ENCODE assay signal across 8 mouse cellular contexts in genomic region chr16:6018639-6019038, GRCm38 (mm10).
DNase-seq lines count a peak whose midpoint lies in the region; ATAC-seq and TF ChIP-seq lines count a peak whose summit lies in the region.

No protein-coding gene starts in this region.

- no peak for ATAC-seq in liver, embryonic 11.5 days (replicated peaks; ENCODE audit: low FRiP score)

- no peak overlapping the region for H3K4me3 ChIP-seq in CH12.LX (replicated peaks in 1 of 3; ENCODE audit: low read depth in 2 of 3, low read length in 2 of 3, poor library complexity in 1 of 3)
- H3K4me3 ChIP-seq in liver, embryonic 11.5 days (ENCODE audit: low read depth, low read length) = no peak overlapping the region
- no peak overlapping the region for H3K4me3 ChIP-seq in thymus, adult 2 months (ENCODE audit: control insufficient read depth, insufficient read depth, low read length)

- no peak overlapping the region for H3K9ac ChIP-seq in CH12.LX (ENCODE audit: insufficient read depth, low read depth)
- no peak overlapping the region for H3K9ac ChIP-seq in liver, embryonic 11.5 days (ENCODE audit: low read depth, low read length)

- H3K79me2 ChIP-seq in CH12.LX (replicated peaks; ENCODE audit: control insufficient read depth, extremely low read depth, insufficient read depth, poor library complexity, severe bottlenecking) = no peaks in the 10 kb centered on the region

- H3K27me3 ChIP-seq in CH12.LX (replicated peaks) = no peaks in the 10 kb centered on the region
- no peaks in the 10 kb centered on the region for H3K27me3 ChIP-seq in liver, embryonic 11.5 days (replicated peaks; ENCODE audit: control insufficient read depth, insufficient read depth, low read length)
- no peaks in the 10 kb centered on the region for H3K27me3 ChIP-seq in thymus, adult 2 months (ENCODE audit: control insufficient read depth, insufficient read depth, low read length)

- H3K36me3 ChIP-seq in CH12.LX (replicated peaks in 1 of 2; ENCODE audit: control insufficient read depth in 1 of 2, insufficient read depth in 1 of 2, low read length in 1 of 2) = no peaks in the 10 kb centered on the region
- H3K36me3 ChIP-seq in liver, embryonic 11.5 days (ENCODE audit: control insufficient read depth, insufficient read depth, low read length) = no peaks in the 10 kb centered on the region
- no peaks in the 10 kb centered on the region for H3K36me3 ChIP-seq in thymus, adult 2 months (ENCODE audit: control insufficient read depth, insufficient read depth, low read length)

- peaks cover 22% of the 10 kb centered on the region for H3K9me3 ChIP-seq in CH12.LX (replicated peaks; ENCODE audit: low read length)
- no peaks in the 10 kb centered on the region for H3K9me3 ChIP-seq in liver, embryonic 11.5 days (ENCODE audit: control insufficient read depth, low read length)

- H3K4me1 ChIP-seq in CH12.LX (ENCODE audit: control insufficient read depth in 1 of 2, insufficient read depth in 2 of 2) = no peaks in the 10 kb centered on the region
- no peaks in the 10 kb centered on the region for H3K4me1 ChIP-seq in liver, embryonic 11.5 days (replicated peaks; ENCODE audit: control insufficient read depth, insufficient read depth, low read length)
- no peaks in the 10 kb centered on the region for H3K4me1 ChIP-seq in thymus, adult 2 months (replicated peaks; ENCODE audit: control insufficient read depth, insufficient read depth, low read length)

- 33% methylated on average over 5 of the region's 5 CpGs for WGBS in liver, embryonic 11.5 days
- WGBS in thymus, adult 2 months = 46% methylated on average over 5 of the region's 5 CpGs

- DNase-seq in CH12.LX (ENCODE audit: extremely low read depth) (peak; percentile 52), R1 (ENCODE audit: low read depth, low spot score) (peak; percentile 81)
- DNase-seq in cerebellum, postnatal 10 days = peak; percentile 94 to 96
- peak; percentile 88 to 91 for DNase-seq in frontal cortex, postnatal 25 days (ENCODE audit: low spot score in 2 of 2)
- peak; percentile 80 for DNase-seq in kidney, postnatal 14 days
- DNase-seq in liver, embryonic 11.5 days (ENCODE audit: low spot score) = peak; percentile 43
- peak; percentile 76 for DNase-seq in ovary, postnatal 36 days (ENCODE audit: low spot score)
- DNase-seq in thymus, adult 2 months = no peak

- H3K4me2 ChIP-seq in CH12.LX (ENCODE audit: insufficient read depth, low read depth, poor library complexity, severe bottlenecking) = no peak overlapping the region
- no peak overlapping the region for H3K4me2 ChIP-seq in liver, embryonic 11.5 days

- dilution Hi-C loops in CH12.LX (cut with MboI; ENCODE audit: extremely low pct_ligation_motif_present, extremely low pct_unique_long_range_greater_than_20kb, low sequenced_read_pairs) = no loop called here

- H3K27ac ChIP-seq in CH12.LX (ENCODE audit: insufficient read depth, low read depth) = no peak overlapping the region
- no peak overlapping the region for H3K27ac ChIP-seq in liver, embryonic 11.5 days (ENCODE audit: low read depth, low read length)
- no peak overlapping the region for H3K27ac ChIP-seq in thymus, adult 2 months (ENCODE audit: control insufficient read depth, insufficient read depth, low read length)

- in situ Hi-C loops in CH12.LX (cut with MboI; ENCODE audit: low pct_ligation_motif_present, low pct_unique_long_range_greater_than_20kb, low sequenced_read_pairs) = no loop called here

- TF ChIP-seq EP300 in CH12.LX (IDR thresholded peaks at IDR 0.05; ENCODE audit: low read length) = no peak

- TF ChIP-seq POLR2A in CH12.LX (IDR thresholded peaks at IDR 0.05; ENCODE audit: low read depth, low read length) = no peak
- TF ChIP-seq POLR2A in thymus, adult 2 months (IDR thresholded peaks at IDR 0.05; ENCODE audit: control insufficient read depth, extremely low read depth, insufficient read depth, low read length, poor library complexity) = no peak

- peak; percentile 49 to 51 for TF ChIP-seq CTCF in CH12.LX (conservative IDR thresholded peaks at IDR 0.05 in 1 of 2, IDR thresholded peaks at IDR 0.05 in 1 of 2; ENCODE audit: low read depth in 2 of 2, low read length in 2 of 2)
- no peak for TF ChIP-seq CTCF in thymus, adult 2 months (IDR thresholded peaks at IDR 0.05; ENCODE audit: borderline replicate concordance, control insufficient read depth, extremely low read depth, insufficient read depth, low read length, poor library complexity)

- peak; percentile 31 for TF ChIP-seq RAD21 in CH12.LX (IDR thresholded peaks at IDR 0.05; ENCODE audit: low read depth, low read length)

TF ChIP-seq in CH12.LX, 34 proteins besides CTCF, POLR2A, EP300 and RAD21:
- TF ChIP-seq TCF12 (IDR thresholded peaks at IDR 0.05; ENCODE audit: low read depth, low read length) (no peak), SMC3 (IDR thresholded peaks at IDR 0.05; ENCODE audit: low read depth, low read length) (peak; percentile 20; the same call in 1 of the 2 replicates), ELF1 (IDR thresholded peaks at IDR 0.05; ENCODE audit: low read depth, low read length) (no peak), HCFC1 (IDR thresholded peaks at IDR 0.05; ENCODE audit: low read depth, low read length) (no peak), MAX (IDR thresholded peaks at IDR 0.05; ENCODE audit: low read length) (no peak), GABPA (IDR thresholded peaks at IDR 0.05; ENCODE audit: insufficient replicate concordance, low read depth, low read length) (no peak), ZKSCAN1 (IDR thresholded peaks at IDR 0.05; ENCODE audit: borderline replicate concordance, low read depth, low read length) (no peak), MAFK (IDR thresholded peaks at IDR 0.05; ENCODE audit: insufficient replicate concordance, low read length) (no peak)
